Mouse (Mus musculus): ENCODE data around the gene Btn2a2. TPM values are rescaled to one million over a fixed set of nuclear protein-coding genes. Genes with fewer than 3 reads are reported as not detected.
"Not testable (repeated sequence)": the region's sequence is repeated elsewhere in the genome, so short reads cannot be mapped to it uniquely, and the experiment has no call there.

Btn2a2 gene
- polyA plus RNA-seq, 1 experiment from 2014 or later, result not detected

DNA sequence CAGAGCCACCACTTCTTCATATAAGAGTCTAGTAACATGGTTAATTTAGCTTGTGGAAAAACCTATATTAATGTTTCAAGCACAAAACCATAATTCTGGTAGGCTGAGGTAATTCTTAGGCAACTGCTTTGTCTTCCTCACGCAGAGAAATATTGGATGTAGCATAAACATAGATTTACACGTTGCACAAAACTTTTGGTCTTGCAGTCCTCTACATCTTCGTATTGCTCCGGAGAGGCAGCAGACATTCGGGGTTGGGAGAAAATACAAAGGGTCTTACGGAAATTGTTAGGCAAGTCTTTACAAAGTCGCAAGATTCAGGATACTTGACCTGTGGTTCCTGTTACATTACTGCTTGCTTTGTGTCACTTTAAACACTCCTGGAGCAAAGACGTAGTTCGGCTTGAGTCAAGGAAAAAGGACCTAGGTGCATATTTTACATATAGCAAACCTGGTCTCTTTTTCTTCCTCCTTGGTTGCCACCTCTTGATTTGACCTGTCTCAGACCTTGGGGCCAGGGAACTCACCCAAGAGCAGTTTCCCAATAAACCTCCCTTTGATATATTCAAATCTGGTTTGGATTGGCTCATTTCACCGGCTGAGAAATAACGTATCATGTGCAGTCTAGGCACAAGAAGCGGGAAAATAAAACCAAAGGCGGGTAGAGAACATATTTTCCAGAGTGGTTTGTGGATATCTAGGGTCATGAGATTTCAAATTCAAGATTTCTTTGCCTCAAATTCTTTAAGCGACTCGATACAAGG lies 45.9 kb upstream of the Btn2a2 start:
- Histone ChIP-seq H3K27ac (ENCODE audit: low read depth) (peak overlapping the region; percentile 99), H3K4me3 (ENCODE audit: low read depth, low read length) (peak overlapping the region; percentile 66), H3K9me3 (ENCODE audit: low read length) (no peaks in the 10 kb centered on the region), H3K4me2 (ENCODE audit: low read depth, low read length) (peak overlapping the region; percentile 80), H3K36me3 (replicated peaks; ENCODE audit: insufficient read depth, low read length) (no peaks in the 10 kb centered on the region), H3K9ac (replicated peaks) (peak overlapping the region; percentile 87), H3K4me1 (ENCODE audit: insufficient read depth) (peaks cover 20% of the 10 kb centered on the region), H3K27me3 (ENCODE audit: insufficient read depth, low read length) (no peaks in the 10 kb centered on the region)
- ATAC-seq (peak; percentile 40), DNase-seq (peak; percentile 47)
- under 1% methylated on average over 15 of the region's 15 CpGs for WGBS (ENCODE audit: insufficient replicate concordance)
- TF ChIP-seq CTCF (IDR thresholded peaks at IDR 0.05; ENCODE audit: low read depth), result no peak
- TF ChIP-seq EP300 (IDR thresholded peaks at IDR 0.05; ENCODE audit: low read depth), result no peak; the same call in none of the 2 replicates

DNA sequence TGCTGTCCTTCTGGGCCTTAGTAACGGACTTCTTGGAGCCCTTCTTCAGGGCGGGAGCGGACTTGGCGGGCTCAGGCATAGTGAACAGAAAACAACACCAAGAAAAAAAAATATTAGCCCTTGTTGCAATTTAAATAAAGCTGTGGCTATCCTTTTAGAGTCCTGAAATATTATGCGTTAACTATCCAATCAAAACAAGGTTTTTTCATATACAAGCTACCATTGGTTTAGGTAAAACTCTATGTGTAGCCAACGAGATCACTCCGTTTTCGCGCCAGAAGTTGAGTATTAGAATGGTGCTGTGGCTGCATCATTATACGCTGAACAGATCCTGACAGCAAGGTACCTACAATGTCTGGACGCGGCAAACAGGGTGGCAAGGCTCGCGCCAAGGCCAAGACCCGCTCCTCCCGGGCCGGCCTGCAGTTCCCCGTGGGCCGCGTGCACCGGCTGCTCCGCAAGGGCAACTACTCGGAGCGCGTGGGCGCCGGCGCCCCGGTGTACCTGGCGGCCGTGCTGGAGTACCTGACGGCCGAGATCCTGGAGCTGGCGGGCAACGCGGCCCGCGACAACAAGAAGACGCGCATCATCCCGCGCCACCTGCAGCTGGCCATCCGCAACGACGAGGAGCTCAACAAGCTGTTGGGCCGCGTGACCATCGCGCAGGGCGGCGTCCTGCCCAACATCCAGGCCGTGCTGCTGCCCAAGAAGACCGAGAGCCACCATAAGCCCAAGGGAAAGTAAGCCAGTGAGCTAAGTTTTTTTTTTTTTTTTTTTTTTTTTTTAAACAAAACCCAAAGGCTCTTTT lies 45.1 kb upstream of the Btn2a2 start, which contains the start of gene Hist1h2af:
TSS of gene Hist1h2af (plus strand) at position 347 of the 808 bp plus-strand sequence.
- not testable (repeated sequence) for H3K27me3 ChIP-seq (ENCODE audit: insufficient read depth, low read length); H3K9me3 ChIP-seq (ENCODE audit: low read length); H3K36me3 ChIP-seq (replicated peaks; ENCODE audit: insufficient read depth, low read length)
- TF ChIP-seq EP300 (IDR thresholded peaks at IDR 0.05; ENCODE audit: low read depth), result peak; percentile 51; the same call in 1 of the 2 replicates
- 0% methylated on average over 23 of the region's 53 CpGs for WGBS (ENCODE audit: insufficient replicate concordance)
- H3K9ac ChIP-seq (replicated peaks), result peak within 1 kb of the TSS; percentile 87
- DNase-seq, result peak; percentile 83
- peak within 1 kb of the TSS; percentile 80 for H3K4me2 ChIP-seq (ENCODE audit: low read depth, low read length)
- H3K4me1 ChIP-seq (ENCODE audit: insufficient read depth), result peaks cover 20% of the 10 kb centered on the region
- H3K4me3 ChIP-seq (ENCODE audit: low read depth, low read length), result peak within 1 kb of the TSS; percentile 66
- H3K27ac ChIP-seq (ENCODE audit: low read depth), result peak within 1 kb of the TSS; percentile 99
- ATAC-seq, result peak; percentile 33

DNA sequence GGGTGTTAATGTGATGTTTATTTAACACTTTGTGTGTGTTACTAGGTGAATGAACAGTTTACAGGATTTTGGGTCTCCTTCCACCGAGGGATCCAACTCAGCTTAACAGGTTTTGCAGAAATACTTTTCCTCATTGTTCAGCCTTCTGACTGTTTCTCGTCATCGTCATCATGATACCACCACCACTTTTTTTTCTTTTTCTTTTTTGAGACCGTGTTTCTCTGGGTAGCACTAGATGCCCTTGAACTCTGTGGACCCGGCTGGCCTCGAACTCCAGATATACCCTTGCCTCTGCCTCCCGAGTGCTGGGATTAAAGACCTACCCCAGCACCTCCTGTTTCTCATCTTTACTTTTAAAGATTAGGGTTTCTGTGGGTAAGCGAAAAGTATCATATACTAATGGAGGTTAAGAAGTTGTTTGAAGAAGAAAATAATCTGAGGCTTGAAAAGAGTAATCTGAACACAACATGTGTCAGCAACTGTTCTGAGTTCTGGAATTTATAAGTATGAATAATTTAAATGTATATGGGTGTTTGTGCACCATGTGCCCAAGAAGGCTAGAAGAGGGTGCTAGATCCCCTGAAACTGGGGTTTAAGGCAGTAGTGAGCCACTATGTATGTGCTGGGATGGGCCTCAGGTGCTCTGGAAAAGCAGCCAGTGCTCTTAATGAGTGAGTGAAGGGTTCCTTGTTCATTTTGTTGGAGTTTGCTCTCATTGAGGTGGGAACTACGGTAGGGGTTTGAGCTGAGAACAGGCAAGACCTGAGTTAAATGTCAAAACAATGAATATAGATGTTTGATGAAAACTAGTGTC lies 43.8 kb upstream of the Btn2a2 start:
- H3K4me2 ChIP-seq (ENCODE audit: low read depth, low read length), result peak overlapping the region; percentile 80
- DNase-seq (peak; percentile 38), ATAC-seq (no peak)
- no peaks in the 10 kb centered on the region for H3K9me3 ChIP-seq (ENCODE audit: low read length)
- peak overlapping the region; percentile 87 for H3K9ac ChIP-seq (replicated peaks)
- 16% methylated on average over 9 of the region's 9 CpGs for WGBS (ENCODE audit: insufficient replicate concordance)
- no peaks in the 10 kb centered on the region for H3K27me3 ChIP-seq (ENCODE audit: insufficient read depth, low read length)
- peaks cover 20% of the 10 kb centered on the region for H3K4me1 ChIP-seq (ENCODE audit: insufficient read depth)
- TF ChIP-seq EP300 (IDR thresholded peaks at IDR 0.05; ENCODE audit: low read depth) (no peak), CTCF (IDR thresholded peaks at IDR 0.05; ENCODE audit: low read depth) (no peak)
- H3K4me3 ChIP-seq (ENCODE audit: low read depth, low read length), result peak overlapping the region; percentile 66
- H3K36me3 ChIP-seq (replicated peaks; ENCODE audit: insufficient read depth, low read length), result no peaks in the 10 kb centered on the region
- H3K27ac ChIP-seq (ENCODE audit: low read depth), result peak overlapping the region; percentile 99

DNA sequence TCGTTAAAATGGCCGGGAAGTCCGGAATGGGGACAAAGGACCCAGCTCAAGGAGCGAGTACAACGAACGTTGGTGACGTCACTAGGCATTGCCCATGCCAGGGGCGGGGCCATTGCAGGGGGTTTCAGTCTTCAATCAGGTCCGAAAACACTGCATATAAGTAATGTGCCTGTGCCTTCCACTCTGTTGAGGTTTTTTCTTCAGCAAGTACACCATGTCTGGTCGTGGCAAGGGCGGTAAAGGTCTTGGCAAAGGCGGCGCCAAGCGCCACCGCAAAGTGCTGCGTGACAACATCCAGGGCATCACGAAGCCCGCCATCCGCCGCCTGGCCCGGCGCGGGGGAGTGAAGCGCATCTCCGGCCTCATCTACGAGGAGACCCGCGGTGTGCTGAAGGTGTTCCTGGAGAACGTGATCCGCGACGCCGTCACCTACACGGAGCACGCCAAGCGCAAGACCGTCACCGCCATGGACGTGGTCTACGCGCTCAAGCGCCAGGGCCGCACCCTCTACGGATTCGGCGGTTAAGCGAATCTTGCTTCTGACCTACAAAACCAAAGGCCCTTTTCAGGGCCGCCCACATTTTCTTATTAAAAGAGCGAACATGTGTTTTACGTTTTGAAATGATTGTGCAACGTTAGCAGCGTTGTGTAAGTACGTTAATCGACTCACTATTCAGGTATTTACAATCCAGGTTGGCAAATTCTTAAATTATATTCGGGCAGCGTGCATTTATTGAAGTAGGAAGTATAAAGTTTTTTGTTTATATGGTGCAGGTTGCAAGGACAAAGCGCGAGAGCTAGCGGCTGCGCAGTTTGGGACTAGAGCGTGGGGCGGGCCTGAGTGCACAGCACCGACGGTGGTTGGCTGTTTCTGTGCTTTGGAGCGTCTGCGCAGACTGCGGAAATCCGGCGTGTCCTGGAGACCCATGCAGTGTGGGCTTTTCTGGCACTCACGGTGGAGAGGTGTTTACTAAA lies 42.5 kb upstream of the Btn2a2 start, which contains the start of gene Hist1h4h:
TSS of gene Hist1h4h (plus strand) at position 150 of the 975 bp plus-strand sequence.
- Histone ChIP-seq H3K9ac (replicated peaks) (peak within 1 kb of the TSS; percentile 87), H3K27ac (ENCODE audit: low read depth) (peak within 1 kb of the TSS; percentile 99), H3K9me3 (ENCODE audit: low read length) (no peaks in the 10 kb centered on the region), H3K4me2 (ENCODE audit: low read depth, low read length) (peak within 1 kb of the TSS; percentile 80), H3K4me3 (ENCODE audit: low read depth, low read length) (peak within 1 kb of the TSS; percentile 66), H3K36me3 (replicated peaks; ENCODE audit: insufficient read depth, low read length) (no peaks in the 10 kb centered on the region), H3K4me1 (ENCODE audit: insufficient read depth) (peaks cover 19% of the 10 kb centered on the region), H3K27me3 (ENCODE audit: insufficient read depth, low read length) (no peaks in the 10 kb centered on the region)
- peak; percentile 95 for DNase-seq
- TF ChIP-seq EP300 (IDR thresholded peaks at IDR 0.05; ENCODE audit: low read depth) (peak; percentile 92), CTCF (IDR thresholded peaks at IDR 0.05; ENCODE audit: low read depth) (no peak)
- under 1% methylated on average over 54 of the region's 70 CpGs for WGBS (ENCODE audit: insufficient replicate concordance)
- ATAC-seq, result peak; percentile 60

All from liver, postnatal 0 days (tissue).